Mouse (Mus musculus) adrenal gland, postnatal 14 days (tissue): ENCODE results near the gene Lcat. TPM values are rescaled to one million over a fixed set of nuclear protein-coding genes. Genes with fewer than 3 reads are reported as not detected.

ENCODE experiments used
- DNase-seq: peaks from one replicate; pipeline ENCODE4 v3.0.0; 2021; ENCODE audit warnings: mixed read lengths
- microRNA-seq, 2 experiments: library from miRNA; unstranded; fragments of <30 nt; microRNA quantifications; one replicate each; pipeline ENCODE4 v1.2.0; 2021
- total RNA-seq: library from RNA; stranded (reverse); gene quantifications from 2 replicates; pipeline ENCODE4 v1.2.3, GENCODE M21; 2021

Lcat gene
- total RNA-seq, 1 experiment from 2014 or later, result 54.9 TPM

GRCm38 (mm10) chr8:105889756-105890465 lies 53.3 kb downstream of the Lcat start:
- no peak for DNase-seq

Small RNAs within 50 kb of the gene (microRNA-seq; reads per million reads assigned to microRNA genes)
- gene Mir7074, result 0 reads per million in 2 experiments

Other genes with a start within 250 kb of the Lcat start
- gene Acd, start 242.3 kb downstream of the Lcat start, total RNA-seq, result 23.3 and 23.8 TPM in 2 replicates
- 10.6 and 11.0 TPM in 2 replicates for gene Pard6a, start 242.2 kb downstream of the Lcat start, total RNA-seq
- not detected in 2 replicates for gene 4933405L10Rik, start 235.7 kb downstream of the Lcat start, total RNA-seq
- gene Enkd1, start 235.2 kb downstream of the Lcat start, total RNA-seq, result 5.4 and 6.0 TPM in 2 replicates
- gene Gfod2, start 184.7 kb downstream of the Lcat start, total RNA-seq, result 7.8 and 11.3 TPM in 2 replicates
- gene Ranbp10, start 116.0 kb downstream of the Lcat start, total RNA-seq, result 27.3 and 29.8 TPM in 2 replicates
- gene Tsnaxip1, start 115.7 kb downstream of the Lcat start, total RNA-seq, result not detected in 2 replicates
- gene Cenpt, start 90.1 kb downstream of the Lcat start, total RNA-seq, result 8.5 and 11.2 TPM in 2 replicates
- gene Thap11, start 88.2 kb downstream of the Lcat start, total RNA-seq, result 30.9 and 31.0 TPM in 2 replicates
- 22.3 and 41.4 TPM in 2 replicates for gene Nutf2, start 82.8 kb downstream of the Lcat start, total RNA-seq
- gene Edc4, start 62.5 kb downstream of the Lcat start, total RNA-seq, result 30.1 and 33.5 TPM in 2 replicates
- 1.0 TPM in 1 of 2 replicates, not detected in the other for gene Nrn1l, start 49.8 kb downstream of the Lcat start, total RNA-seq
- 31.0 and 32.2 TPM in 2 replicates for gene Pskh1, start 42.9 kb downstream of the Lcat start, total RNA-seq
- 0.59 TPM in 1 of 2 replicates, not detected in the other for gene Ctrl, start 9.5 kb downstream of the Lcat start, total RNA-seq
- 49.2 and 65.5 TPM in 2 replicates for gene Psmb10, start 4.9 kb downstream of the Lcat start, total RNA-seq
- 36.9 and 42.5 TPM in 2 replicates for gene Slc12a4, start 22.7 kb upstream of the Lcat start, total RNA-seq
- not detected in 2 replicates for gene Dpep3, start 36.0 kb upstream of the Lcat start, total RNA-seq
- gene Dus2, start 48.0 kb upstream of the Lcat start, total RNA-seq, result 14.9 and 15.5 TPM in 2 replicates
- not detected in 2 replicates for gene Dpep2nb, start 62.6 kb upstream of the Lcat start, total RNA-seq
- gene Ddx28, start 68.5 kb upstream of the Lcat start, total RNA-seq, result 14.2 and 14.5 TPM in 2 replicates
- 47.3 and 47.6 TPM in 2 replicates for gene Nfatc3, start 115.5 kb upstream of the Lcat start, total RNA-seq
- gene Esrp2, start 193.6 kb upstream of the Lcat start, total RNA-seq, result 5.3 and 8.8 TPM in 2 replicates
- gene Pla2g15, start 207.0 kb upstream of the Lcat start, total RNA-seq, result 13.5 and 18.6 TPM in 2 replicates
- gene Slc7a6, start 225.5 kb upstream of the Lcat start, total RNA-seq, result 30.3 and 38.3 TPM in 2 replicates